Mouse (Mus musculus): Measurements from ENCODE around the gene Trnau1ap.
"Not testable (repeated sequence)": the region's sequence is repeated elsewhere in the genome, so short reads cannot be mapped to it uniquely, and the experiment has no call there.

The Trnau1ap gene

DNA sequence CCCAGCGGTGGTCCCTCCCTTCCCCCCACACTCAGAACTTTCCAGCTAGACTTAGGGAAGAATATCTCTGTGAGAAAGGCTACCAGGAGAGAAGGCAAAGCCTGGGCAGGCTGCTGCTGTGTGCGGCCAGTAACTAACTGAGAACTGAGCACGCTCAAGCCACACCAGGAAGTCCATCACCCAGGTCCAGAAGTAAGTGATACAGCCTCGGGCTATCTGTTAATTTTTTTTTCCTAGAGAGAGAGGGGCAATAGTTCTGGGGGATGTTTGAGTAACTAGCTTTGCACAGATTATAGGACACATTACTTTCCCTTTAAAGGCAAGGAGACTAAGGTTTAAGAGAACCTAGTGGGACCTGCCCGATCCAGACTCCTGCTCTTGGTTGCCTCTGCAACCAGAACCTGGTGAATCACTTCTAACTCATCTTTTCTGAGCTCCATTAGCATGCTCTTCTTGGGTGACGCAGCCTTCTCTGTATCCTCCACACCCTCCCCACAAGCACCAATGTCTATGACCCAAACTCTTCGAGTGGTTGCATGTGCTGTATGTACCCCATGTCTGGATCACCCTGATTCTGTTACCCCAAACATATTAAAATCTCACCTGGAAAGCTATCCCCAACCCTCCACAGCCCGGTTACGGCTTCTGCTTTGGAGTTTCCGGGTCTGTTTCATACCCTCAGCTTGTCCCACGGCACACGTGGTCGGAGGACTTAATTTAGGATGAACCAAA, 15.2 kb upstream of the Trnau1ap start:
- DNase-seq (ENCODE audit: low read depth, low spot score) = peak; percentile 48

DNA sequence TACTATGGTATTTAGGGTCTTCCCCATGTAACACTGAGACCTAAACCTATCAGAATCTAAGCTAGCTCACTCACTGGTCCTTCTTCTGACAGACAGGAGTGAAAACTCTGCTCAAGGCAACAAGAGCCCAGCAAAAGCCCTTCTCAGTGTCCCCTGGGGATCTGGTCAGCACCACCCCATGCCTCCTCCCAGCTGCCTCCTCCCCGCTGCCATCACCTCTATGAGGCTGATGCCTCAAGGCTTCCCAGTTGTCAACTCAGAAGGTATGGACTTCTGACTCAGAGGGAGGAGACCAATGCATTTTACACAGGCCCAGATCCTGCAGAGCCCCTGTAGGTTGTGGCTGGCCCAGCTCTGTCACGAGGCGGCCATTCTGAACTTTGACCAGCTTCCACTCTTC, 12.1 kb upstream of the Trnau1ap start:
- DNase-seq (ENCODE audit: low read depth, low spot score) = no peak

DNA sequence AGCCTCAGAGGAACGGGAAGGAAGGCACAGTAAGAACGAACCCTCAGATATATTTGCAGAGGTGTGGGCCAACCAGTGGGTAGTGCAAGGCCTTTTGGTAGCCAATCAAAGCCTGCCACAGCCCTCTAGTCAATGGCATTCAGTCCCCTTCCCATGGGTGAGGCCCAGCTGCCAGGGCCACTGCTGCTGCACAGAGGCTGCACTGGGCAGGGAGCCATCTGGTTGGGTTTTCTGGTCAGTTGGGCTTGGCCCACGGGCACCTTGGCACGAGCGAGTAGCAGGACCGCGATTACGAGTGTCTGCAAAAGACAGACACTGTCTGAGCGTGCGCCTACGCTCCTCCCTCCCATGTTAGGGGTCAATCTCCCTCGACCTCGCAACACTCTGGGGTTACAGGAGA, 9.6 kb upstream of the Trnau1ap start:
- no peak for DNase-seq (ENCODE audit: low read depth, low spot score)

DNA sequence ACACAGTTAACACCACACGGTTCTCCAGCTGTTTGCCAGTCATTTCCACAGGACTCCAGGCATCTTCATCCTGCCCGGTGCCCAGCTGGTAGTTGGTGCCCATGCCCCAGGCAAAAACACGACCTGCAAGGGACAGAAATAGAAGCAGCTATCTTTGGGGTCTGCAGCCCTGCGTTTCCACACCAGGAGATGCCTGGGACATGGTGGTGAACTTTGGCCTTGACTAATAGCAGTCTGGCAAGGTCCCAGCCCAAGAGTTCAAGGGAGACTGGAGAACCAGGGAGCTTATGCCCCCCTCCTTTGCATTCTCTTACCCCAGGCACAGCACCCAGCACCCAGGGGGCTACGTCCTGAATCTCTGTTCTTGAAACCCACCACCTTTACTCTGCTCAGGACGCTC, 3.5 kb upstream of the Trnau1ap start:
- no peak for DNase-seq (ENCODE audit: low read depth, low spot score)

DNA sequence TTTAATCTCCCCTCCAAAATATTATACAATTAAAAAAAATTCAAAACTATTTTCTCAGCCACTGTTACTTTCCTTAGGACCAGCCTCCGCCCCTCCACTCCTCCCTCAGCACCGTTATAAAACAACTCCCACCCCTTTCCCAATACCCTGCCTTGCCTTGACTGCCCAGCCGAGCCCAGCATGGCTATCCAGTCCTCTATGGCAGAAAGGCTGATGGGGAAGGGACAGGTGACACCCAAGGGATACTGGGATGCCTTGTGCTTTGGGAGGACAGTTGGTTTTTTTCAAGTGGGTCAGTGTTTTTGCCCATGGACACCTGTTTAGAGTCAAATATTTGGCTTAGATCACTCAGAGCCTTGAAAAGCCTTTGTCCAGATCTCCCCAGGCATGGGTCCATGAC, 2.6 kb upstream of the Trnau1ap start:
- no peak for DNase-seq (ENCODE audit: low read depth, low spot score)

DNA sequence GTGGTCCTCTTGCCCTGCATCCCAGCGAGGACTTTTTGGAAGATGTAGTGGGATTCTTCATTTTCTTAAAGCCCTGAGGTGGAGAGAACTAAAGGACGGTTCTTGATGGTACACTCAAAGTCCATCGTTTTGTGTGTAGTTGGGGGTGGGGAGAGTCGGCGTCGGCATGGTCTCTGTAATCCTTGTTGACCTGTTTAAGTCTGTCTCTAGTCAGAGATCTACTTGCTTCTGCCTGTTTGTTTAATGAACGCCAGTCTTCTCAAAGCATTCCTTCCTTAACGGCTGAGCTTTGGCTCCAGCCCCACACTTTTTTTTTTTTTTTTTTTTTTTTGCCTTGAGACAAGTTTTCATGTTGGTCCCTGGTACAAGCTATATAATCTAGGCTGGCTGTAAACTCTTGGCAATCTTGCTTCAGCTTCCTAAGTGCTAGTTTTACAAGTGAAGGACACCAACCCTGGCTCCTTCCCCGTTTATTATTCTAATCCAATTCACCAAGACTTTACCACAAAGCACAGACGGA, 557 bp upstream of the Trnau1ap start:
- DNase-seq (ENCODE audit: low read depth, low spot score) = no peak

DNA sequence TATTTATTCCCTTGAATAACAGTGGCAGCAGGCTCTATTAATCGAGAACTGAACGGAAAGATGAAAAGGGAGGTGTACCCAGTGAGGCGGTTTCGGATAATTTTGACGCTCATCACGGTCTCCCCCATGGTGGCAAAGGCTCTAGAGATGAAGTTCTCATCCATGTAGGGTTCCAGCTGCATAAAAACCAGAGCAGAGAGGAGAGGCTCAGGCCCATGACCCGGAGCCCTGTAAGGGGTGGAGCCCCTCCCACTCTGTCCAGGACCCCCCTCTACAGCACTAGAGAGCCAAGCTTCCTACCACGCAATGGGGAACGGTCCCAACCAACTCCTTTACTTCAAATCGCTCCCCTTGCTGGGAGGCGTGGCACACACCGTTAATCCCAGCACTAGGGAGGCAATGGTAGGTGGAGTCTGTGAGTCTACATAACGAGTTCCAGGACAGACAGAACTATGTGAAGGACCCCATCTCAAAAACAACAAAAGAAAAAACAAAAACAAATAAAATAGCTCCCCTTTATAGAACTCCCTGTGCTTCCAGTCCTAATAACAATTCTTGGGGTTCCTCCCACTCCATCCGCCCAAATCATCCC, 851 bp downstream of the Trnau1ap start:
- DNase-seq (ENCODE audit: low read depth, low spot score) = no peak

DNA sequence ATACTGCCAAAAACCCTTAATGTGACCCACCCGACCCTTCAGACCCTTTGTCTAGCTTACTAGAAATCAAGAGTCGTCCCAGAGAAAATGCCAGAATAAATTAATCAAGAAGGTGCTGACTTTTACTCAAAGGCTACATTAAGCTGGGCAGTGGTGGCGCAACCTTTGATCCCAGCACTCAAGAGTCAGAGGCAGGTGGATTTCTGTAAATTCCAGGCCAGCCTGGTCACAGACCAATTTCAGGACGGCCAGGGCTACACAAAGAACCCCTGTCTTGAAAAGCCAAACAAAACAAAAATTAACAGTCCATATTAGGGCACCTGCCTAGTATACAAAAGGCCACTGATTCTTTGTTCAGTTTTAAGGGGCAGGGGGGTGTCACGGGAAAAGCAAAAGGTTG, 2.9 kb downstream of the Trnau1ap start:
- no peak for DNase-seq (ENCODE audit: low read depth, low spot score)

DNA sequence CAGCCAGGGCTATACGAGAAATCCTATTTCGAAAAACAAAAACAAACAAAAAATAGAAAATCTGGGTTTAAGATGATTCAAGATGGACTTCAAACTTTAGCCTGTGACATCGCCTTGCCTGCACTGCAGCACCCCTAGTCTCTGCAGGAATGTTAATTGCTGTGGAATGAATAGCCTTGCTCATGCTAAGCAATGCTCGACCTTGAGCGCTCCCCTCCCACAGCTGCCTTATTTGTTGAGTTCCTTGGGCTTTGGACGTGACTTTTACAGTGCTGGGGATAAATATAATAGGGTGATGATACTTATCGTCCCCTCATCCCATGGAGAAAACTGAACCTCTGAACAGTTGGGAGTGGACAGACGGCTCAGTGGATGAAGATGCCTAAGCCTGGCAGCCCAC, 13.6 kb downstream of the Trnau1ap start:
- DNase-seq (ENCODE audit: low read depth, low spot score) = no peak

DNA sequence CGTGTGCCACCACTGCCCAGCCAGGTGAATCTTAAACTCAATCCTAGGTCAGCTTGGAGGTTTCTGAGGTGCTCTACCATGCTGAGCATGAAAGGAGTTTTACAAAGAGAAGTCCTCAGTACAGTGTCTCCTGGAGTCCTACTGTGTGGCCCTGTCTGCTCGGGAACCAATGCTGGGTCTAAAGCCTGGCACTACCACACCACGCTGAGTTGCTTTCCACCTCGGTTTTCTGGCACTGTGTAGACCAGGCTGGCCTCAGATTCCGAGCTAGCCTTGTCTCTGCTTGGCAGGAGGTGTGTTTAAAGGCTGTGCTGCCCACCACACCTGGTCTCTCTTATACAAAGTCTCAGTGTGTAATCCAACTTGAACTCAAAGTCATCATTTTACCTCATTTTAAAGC, 16.7 kb downstream of the Trnau1ap start:
- DNase-seq (ENCODE audit: low read depth, low spot score) = no peak

DNA sequence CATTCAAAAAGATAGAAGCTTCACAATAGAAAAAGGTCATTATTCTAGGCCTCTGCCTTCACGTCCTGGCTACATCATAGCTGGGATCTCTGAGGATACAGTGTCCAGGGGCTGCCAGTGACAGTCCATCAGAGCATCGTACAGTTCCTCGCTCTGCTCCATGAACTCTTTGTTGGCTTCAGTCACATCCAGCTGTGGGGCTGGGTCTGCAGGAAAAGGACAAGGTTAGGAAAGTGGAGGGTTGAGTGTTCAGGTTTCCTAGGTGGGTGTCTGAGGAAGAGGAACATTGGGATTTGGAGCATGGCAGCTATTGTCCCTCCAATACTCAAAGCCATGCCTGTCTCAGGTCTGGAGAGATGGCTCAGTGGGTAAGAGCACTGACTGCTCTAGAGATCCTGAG, 17.5 kb downstream of the Trnau1ap start:
- no peak for DNase-seq (ENCODE audit: low read depth, low spot score)

DNA sequence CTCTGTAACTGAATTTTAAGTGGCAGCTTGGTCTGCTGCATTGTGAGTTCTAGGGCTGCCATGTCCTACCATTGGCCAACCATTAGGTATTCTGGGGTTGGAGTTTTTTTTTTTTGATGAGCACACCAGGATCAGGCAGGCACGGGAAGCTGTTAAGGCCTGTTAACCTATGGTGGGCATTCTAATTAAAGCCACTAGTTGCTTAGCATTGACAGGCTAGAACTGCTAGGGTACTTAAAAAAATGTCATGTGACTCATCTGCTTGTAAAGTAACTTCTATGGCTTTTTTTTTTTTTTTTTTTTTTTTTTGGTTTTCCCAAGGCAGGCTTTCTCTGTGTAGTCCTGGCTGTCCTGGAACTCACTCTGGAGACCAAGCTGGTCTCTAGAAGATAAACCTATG, 18.1 kb downstream of the Trnau1ap start:
- no peak for DNase-seq (ENCODE audit: low read depth, low spot score)

DNA sequence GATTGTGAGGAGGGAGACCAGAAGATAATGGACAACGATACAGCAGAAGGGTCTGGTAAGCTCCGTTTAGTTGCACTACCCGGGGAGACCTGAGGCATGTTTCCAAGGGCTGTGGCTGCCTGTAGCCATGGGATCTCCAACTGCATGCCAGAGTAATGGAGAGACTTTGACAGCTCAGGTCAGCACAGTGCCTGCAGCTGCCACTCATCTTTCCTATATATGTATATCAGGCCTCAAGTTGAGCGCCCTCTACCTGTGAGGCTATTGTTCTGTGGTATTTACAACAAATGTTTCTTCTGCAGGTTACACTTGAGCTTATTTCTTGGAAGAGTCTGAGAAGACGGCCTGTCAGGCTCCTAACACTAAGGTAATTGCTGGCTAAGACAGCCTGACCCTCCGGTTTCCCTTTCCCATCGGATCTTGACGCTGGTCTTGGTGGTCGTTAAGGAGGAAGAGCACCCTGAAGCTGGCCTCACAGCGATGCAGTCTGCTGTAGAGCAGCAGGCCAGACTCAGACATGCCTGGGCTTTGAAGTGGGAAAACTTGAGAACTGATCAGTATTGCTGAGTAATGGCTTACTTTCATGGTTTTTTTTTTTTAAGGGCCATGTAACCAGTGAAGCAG, 19.4 kb downstream of the Trnau1ap start:
- peak; percentile 50 for DNase-seq (ENCODE audit: low read depth, low spot score)

DNA sequence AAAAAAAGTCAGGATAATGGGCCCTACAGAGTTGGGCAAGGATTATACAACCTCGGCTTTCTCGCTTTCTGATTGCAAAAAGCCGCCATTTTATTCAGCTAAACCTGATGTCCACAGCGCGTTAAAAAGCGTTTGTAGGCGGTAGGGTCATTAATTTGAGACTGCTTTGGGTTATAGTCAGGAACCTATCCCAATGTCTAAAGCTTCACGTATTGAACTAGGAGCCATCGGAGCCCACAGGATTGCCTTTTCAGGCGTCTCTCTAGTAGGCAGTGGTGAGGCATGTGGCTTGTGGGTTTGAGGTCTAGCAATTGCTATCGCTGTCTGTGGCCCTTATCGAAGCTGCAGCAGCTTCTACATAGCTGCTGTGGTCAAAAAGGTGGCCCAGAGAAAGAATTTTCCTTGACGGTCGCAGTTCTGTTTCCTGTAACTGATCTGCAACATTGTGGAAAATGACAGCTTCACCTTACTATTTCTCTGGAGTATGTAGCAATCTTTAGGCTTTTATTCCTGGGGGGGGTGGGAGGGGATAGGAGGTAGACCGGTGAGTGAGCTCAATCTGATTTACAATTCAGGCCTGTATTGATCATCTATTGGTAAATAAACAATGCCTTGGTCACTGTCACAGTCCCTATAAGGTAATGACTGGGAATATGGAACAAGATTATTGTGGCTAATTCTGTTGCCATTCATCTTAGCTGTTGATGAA, 20.0 kb downstream of the Trnau1ap start:
- no peak for DNase-seq (ENCODE audit: low read depth, low spot score)

DNA sequence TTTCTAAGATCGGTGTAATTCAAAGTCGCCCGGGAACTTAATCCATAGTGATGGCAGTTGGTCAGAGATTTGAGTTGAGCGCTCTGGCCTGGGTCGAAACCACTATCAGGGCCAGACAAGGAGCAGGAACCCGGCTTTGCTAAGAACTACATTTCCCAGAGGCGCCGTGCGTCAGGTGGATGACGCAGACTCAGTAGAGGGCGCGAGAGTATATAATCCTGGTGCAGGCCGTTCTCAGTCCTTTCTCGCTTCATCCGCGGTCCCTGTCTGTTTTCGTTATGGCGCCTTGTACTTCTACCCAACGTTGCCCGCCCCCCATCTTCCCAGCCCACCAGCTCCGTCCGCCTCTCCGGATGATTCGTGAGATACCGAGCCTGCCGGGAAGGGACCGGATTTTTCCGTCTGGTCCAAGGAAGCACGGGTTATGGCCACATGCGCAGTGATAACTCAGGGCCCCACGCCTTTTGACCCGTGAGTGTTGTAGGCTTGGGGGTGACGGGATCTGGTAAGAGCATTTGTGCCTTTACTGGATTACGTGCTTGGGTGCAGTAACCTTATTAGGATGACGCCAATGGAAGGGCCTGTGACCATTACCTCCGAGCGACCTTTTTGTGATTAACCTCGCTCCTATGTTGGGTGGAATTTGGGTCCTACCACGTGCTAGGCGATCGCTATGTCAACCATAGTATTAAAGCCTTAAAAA, 20.8 kb downstream of the Trnau1ap start:
- peak; percentile 80 for DNase-seq (ENCODE audit: low read depth, low spot score)

DNA sequence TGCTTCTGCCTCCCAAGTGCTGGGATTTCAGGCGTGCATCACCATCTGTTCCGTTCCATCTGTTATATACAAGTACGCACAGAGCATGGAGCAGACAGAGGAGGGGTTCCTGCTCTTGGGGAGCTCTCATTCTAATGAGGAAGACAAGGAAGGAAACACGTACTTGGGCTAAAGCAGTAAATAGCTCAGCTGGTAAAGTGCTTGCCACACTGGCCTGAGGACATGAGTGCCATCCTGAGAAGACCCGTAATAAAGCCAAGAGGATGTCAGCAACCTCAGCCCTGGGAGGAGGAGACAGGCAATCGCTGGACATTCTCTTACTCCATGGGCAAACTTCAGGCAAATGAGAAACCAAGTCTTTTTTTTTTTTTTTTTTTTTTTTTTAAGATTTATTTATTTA, 23.3 kb downstream of the Trnau1ap start:
- no peak for DNase-seq (ENCODE audit: low read depth, low spot score)

DNA sequence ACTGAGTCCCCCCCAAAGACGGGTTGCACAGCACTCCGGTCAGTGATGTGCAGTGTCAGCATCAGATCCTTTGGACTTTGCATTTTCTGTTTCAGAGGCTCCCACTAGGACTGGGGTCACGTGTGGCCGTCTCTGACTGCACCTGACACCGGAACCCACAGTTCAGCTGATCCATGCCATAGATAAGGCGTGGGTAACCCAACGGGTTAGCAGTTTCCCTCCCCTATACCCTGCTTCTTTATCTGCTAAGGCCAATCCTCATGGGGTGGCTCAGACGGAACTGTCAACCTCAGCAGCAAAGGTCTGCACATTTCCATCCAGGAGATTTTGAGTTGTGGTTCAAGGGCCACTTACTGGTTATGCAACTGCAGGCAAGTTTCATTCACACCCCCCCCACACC, 24.1 kb downstream of the Trnau1ap start:
- DNase-seq (ENCODE audit: low read depth, low spot score) = no peak

DNA sequence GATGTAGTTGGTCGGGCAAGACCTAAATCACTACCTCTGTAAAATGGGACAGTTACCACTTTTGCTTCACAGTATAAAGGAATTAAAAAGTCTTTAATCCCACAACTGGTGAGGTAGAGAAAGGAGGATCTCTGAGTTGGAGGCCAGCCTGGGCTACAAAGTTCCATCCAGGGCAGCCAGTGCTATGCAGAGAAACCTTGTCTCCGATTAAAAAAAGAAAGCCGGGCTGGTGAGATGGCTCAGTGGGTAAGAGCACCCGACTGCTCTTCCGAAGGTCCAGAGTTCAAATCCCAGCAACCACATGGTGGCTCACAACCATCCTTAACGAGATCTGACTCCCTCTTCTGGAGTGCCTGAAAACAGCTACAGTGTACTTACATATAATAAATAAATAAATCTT, 25.9 kb downstream of the Trnau1ap start:
- DNase-seq (ENCODE audit: low read depth, low spot score) = not testable (repeated sequence)

DNA sequence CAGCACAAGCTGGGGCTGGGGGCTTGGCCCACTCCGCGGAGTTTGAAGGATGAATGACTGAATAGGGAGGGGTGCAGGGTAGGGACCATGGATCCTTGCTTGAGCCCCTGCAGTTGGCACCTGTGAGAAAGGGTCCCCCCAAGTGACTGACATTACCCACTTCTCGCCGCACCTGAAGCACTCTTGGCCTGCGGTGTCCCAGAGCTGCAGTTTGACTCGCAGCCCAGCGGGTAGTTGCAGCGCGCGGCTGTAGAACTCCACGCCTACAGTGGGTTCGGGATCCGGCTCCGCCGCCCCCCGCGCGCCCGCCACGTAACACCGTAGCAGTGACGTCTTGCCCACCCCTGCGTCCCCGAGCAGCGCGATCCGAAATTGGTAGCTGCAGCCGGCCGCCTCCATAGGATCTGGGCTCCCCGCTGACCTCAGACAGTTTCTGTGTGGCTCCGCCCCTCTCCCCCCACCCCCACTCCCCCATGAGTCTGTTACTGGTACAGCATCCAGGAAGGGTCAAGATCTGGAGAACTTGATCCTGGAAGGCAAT, 26.3 kb downstream of the Trnau1ap start, which contains the start of gene Rab42:
Gene Rab42, minus strand, starts transcription at position 447 of the 541 bp plus-strand sequence.
- DNase-seq (ENCODE audit: low read depth, low spot score) = no peak

DNA sequence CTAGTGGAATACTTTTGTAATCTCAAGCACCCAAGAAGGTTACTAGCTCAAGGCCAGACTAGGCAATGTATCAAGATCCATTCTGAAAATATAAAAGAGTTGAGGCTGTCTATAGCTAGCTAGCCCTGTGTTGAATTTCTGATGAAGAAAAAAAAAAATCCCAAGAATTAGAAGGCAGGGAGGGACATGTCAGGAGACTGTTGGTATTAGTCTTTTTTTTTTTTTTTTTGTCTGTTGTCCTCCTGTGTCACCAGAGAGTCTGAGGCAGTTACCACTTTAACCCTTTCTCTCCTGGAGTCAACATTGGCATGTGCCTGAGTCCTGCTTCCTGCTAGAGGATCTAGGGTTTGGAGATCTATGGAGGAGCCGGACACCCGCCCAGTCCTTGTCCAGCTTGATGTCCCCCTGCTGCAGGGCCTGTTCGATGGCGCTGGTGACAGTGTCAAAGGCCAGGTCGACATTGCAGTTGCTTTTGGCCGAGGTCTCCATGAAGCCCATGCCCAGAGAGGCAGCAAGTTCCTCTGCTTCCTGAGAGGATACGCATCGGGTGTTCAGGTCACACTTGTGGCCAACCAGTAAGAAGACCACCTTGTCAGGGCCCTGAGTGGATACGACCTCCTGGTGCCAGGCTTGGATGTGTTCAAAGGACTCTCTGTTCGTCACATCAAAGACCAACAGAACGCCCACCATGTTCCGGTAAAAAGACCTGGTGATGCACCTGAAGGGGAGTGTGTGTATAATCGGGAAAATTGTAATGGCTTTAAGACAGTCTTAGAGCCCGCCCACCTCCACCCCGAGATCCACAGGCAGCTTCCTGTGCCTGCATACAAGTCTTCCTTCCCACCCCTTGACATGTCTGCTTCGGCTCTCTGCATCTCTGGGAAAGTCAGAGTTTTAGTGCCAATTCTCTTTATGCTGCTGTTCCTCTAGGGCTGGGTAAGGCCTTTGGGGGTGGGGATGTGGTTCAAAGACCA, 27.1 kb downstream of the Trnau1ap start:
- DNase-seq (ENCODE audit: low read depth, low spot score) = no peak
